Mouse (Mus musculus) MEL (cell line): Measurements from ENCODE around the gene Pet100. TPM values are rescaled to one million over a fixed set of nuclear protein-coding genes. Genes with fewer than 3 reads are reported as not detected.

Source experiments
- DNase-seq: peaks from one replicate; pipeline ENCODE4 v3.0.0; 2011; ENCODE audit warnings: low read depth, low spot score
- H3K27ac ChIP-seq: 2 replicates; pipeline ENCODE4 v1.5.1; 2012; ENCODE audit warnings: low read depth, mild to moderate bottlenecking, control low read depth, low read length, moderate library complexity; ENCODE audit not compliant: control insufficient read depth
- H3K27me3 ChIP-seq, 2 experiments: fragments of 150-350 bp in 1 of 2; sonication (generic) in 1 of 2; 2 replicates each; pipeline ENCODE4 v1.6.1; 2012; ENCODE audit warnings: low read length in 2 of 2, mild to moderate bottlenecking in 2 of 2, improper control_type of control experiment in 1 of 2, moderate library complexity in 1 of 2; ENCODE audit not compliant: insufficient read depth in 2 of 2, control insufficient read depth in 1 of 2
- H3K36me3 ChIP-seq, 2 experiments: 2 replicates each; pipeline ENCODE4 v1.6.1; 2012 to 2014; ENCODE audit warnings: low read length in 2 of 2, improper control_type of control experiment in 1 of 2, inconsistent platforms in 1 of 2, mild to moderate bottlenecking in 1 of 2; ENCODE audit not compliant: insufficient read depth in 2 of 2, control insufficient read depth in 1 of 2
- H3K4me1 ChIP-seq, 2 experiments: fragments of 150-350 bp in 1 of 2; sonication (generic) in 1 of 2; 2 replicates each; pipeline ENCODE4 v1.6.1; 2012; ENCODE audit warnings: low read length in 2 of 2, improper control_type of control experiment in 1 of 2, mild to moderate bottlenecking in 1 of 2; ENCODE audit not compliant: insufficient read depth in 2 of 2, control insufficient read depth in 1 of 2
- H3K4me3 ChIP-seq, 2 experiments: fragments of 150-350 bp in 1 of 2; sonication (generic) in 1 of 2; 2 replicates each; pipeline ENCODE4 v1.5.1; 2012; ENCODE audit warnings: low read depth in 2 of 2, low read length in 2 of 2, mild to moderate bottlenecking in 2 of 2, moderate library complexity in 2 of 2, control low read depth in 1 of 2, improper control_type of control experiment in 1 of 2; ENCODE audit not compliant: control insufficient read depth in 1 of 2, insufficient read depth in 1 of 2
- H3K79me2 ChIP-seq: 2 replicates; pipeline ENCODE4 v1.6.1; 2012; ENCODE audit warnings: mild to moderate bottlenecking, low read length, moderate library complexity; ENCODE audit not compliant: control insufficient read depth, poor library complexity, insufficient read depth
- H3K9ac ChIP-seq: 2 replicates; pipeline ENCODE4 v1.6.1; 2012; ENCODE audit warnings: low read depth, mild to moderate bottlenecking, control low read depth, low read length, moderate library complexity; ENCODE audit not compliant: control insufficient read depth, poor library complexity, severe bottlenecking
- H3K9me3 ChIP-seq: fragments of 150-350 bp; sonication (generic); replicated peaks from 2 replicates; pipeline ENCODE4 v1.6.1; 2012; ENCODE audit warnings: mild to moderate bottlenecking, low read length, improper control_type of control experiment, moderate library complexity; ENCODE audit not compliant: insufficient read depth
- BHLHE40 ChIP-seq: IDR thresholded peaks from 2 replicates; pipeline ENCODE4 v1.6.1; 2012; ENCODE audit warnings: low read depth, mild to moderate bottlenecking, inconsistent platforms, low read length, improper control_type of control experiment, borderline replicate concordance
- CHD1 ChIP-seq: IDR thresholded peaks from 2 replicates; pipeline ENCODE4 v1.6.1; 2012; ENCODE audit warnings: low read depth, mild to moderate bottlenecking, inconsistent platforms, low read length, improper control_type of control experiment
- CHD2 ChIP-seq: IDR thresholded peaks from 2 replicates; pipeline ENCODE4 v1.6.1; 2011; ENCODE audit warnings: low read length, improper control_type of control experiment
- CTCF ChIP-seq, 3 experiments: IDR thresholded peaks in 2 of 3; conservative IDR thresholded peaks in 1 of 3; 2 replicates each; pipeline ENCODE4 v1.5.1; 2011 to 2012; ENCODE audit warnings: low read length in 3 of 3, low read depth in 2 of 3, mild to moderate bottlenecking in 2 of 3, improper control_type of control experiment in 1 of 3, inconsistent platforms in 1 of 3, mixed read lengths in 1 of 3, moderate library complexity in 1 of 3; ENCODE audit not compliant: control insufficient read depth in 1 of 3, insufficient read depth in 1 of 3, poor library complexity in 1 of 3, severe bottlenecking in 1 of 3
- E2F4 ChIP-seq: IDR thresholded peaks from 2 replicates; pipeline ENCODE4 v1.6.1; 2011; ENCODE audit warnings: low read depth, low read length, improper control_type of control experiment, borderline replicate concordance
- EP300 ChIP-seq, 2 experiments: IDR thresholded peaks; 2 replicates each; pipeline ENCODE4 v1.6.1; 2011; ENCODE audit warnings: improper control_type of control experiment in 2 of 2, low read length in 2 of 2, low read depth in 1 of 2, mild to moderate bottlenecking in 1 of 2
- ETS1 ChIP-seq: IDR thresholded peaks from 2 replicates; pipeline ENCODE4 v1.6.1; 2012; ENCODE audit warnings: low read depth, mild to moderate bottlenecking, inconsistent platforms, low read length, improper control_type of control experiment, moderate library complexity
- GATA1 ChIP-seq: IDR thresholded peaks from 2 replicates; pipeline ENCODE4 v1.6.1; 2011; ENCODE audit warnings: low read depth, low read length, improper control_type of control experiment
- HCFC1 ChIP-seq: IDR thresholded peaks from 2 replicates; pipeline ENCODE4 v1.6.1; 2012; ENCODE audit warnings: low read depth, mild to moderate bottlenecking, inconsistent platforms, low read length, improper control_type of control experiment, moderate library complexity
- JUND ChIP-seq: IDR thresholded peaks from 2 replicates; pipeline ENCODE4 v1.6.1; 2011; ENCODE audit warnings: low read depth, mild to moderate bottlenecking, improper control_type of control experiment, low read length
- MAX ChIP-seq: IDR thresholded peaks from 2 replicates; pipeline ENCODE4 v1.6.1; 2011; ENCODE audit warnings: low read length, improper control_type of control experiment
- MAZ ChIP-seq: IDR thresholded peaks from 2 replicates; pipeline ENCODE4 v1.6.1; 2012; ENCODE audit warnings: low read depth, mild to moderate bottlenecking, inconsistent platforms, low read length, improper control_type of control experiment
- MEF2A ChIP-seq: IDR thresholded peaks from 2 replicates; pipeline ENCODE4 v1.6.1; 2014; ENCODE audit warnings: low read depth, mild to moderate bottlenecking, inconsistent platforms, low read length, improper control_type of control experiment; ENCODE audit not compliant: poor library complexity, insufficient replicate concordance, severe bottlenecking; ENCODE audit errors: extremely low read depth
- MXI1 ChIP-seq: IDR thresholded peaks from 2 replicates; pipeline ENCODE4 v1.6.1; 2011; ENCODE audit warnings: mild to moderate bottlenecking, low read depth, low read length, improper control_type of control experiment
- MYB ChIP-seq: IDR thresholded peaks from 2 replicates; pipeline ENCODE4 v1.6.1; 2011; ENCODE audit warnings: mild to moderate bottlenecking, low read depth, low read length, improper control_type of control experiment
- NELFE ChIP-seq: IDR thresholded peaks from 2 replicates; pipeline ENCODE4 v1.6.1; 2011; ENCODE audit warnings: low read depth, low read length, improper control_type of control experiment
- NRF1 ChIP-seq: IDR thresholded peaks from 2 replicates; pipeline ENCODE4 v1.6.1; 2014; ENCODE audit warnings: low read depth, mild to moderate bottlenecking, inconsistent platforms, low read length, improper control_type of control experiment, moderate library complexity; ENCODE audit not compliant: poor library complexity, insufficient read depth, severe bottlenecking
- POLR2A ChIP-seq, 2 experiments: IDR thresholded peaks; 2 replicates each; pipeline ENCODE4 v1.6.1; 2011 to 2012; ENCODE audit warnings: low read length in 2 of 2, mild to moderate bottlenecking in 2 of 2, control low read depth in 1 of 2, improper control_type of control experiment in 1 of 2, low read depth in 1 of 2, moderate library complexity in 1 of 2; ENCODE audit not compliant: control insufficient read depth in 1 of 2, insufficient read depth in 1 of 2, poor library complexity in 1 of 2
- SIN3A ChIP-seq: IDR thresholded peaks from 2 replicates; pipeline ENCODE4 v1.6.1; 2012; ENCODE audit warnings: low read length, improper control_type of control experiment, inconsistent platforms
- USF1 ChIP-seq: IDR thresholded peaks from 2 replicates; pipeline ENCODE4 v1.6.1; 2014; ENCODE audit warnings: low read depth, mild to moderate bottlenecking, inconsistent platforms, low read length, improper control_type of control experiment, moderate library complexity
- USF2 ChIP-seq, 2 experiments: IDR thresholded peaks; 2 replicates each; pipeline ENCODE4 v1.6.1; 2011 to 2012; ENCODE audit warnings: improper control_type of control experiment in 2 of 2, low read length in 2 of 2, borderline replicate concordance in 1 of 2, inconsistent platforms in 1 of 2, low read depth in 1 of 2, mild to moderate bottlenecking in 1 of 2; ENCODE audit not compliant: insufficient read depth in 1 of 2
- ZC3H11A ChIP-seq: IDR thresholded peaks from 2 replicates; pipeline ENCODE4 v1.6.1; 2012; ENCODE audit warnings: low read depth, mild to moderate bottlenecking, inconsistent platforms, low read length, improper control_type of control experiment
- ZMIZ1 ChIP-seq: IDR thresholded peaks from 2 replicates; pipeline ENCODE4 v1.6.1; 2012; ENCODE audit warnings: low read depth, mild to moderate bottlenecking, inconsistent platforms, low read length, improper control_type of control experiment, moderate library complexity
- polyA plus RNA-seq, 2 experiments: library from polyadenylated mRNA; stranded (reverse) in 1 of 2; unstranded in 1 of 2; fragments of >175 nt in 1 of 2; fragments of >200 nt in 1 of 2; gene quantifications; 2 replicates each; pipeline versions ENCODE4 v1.2.1 to v1.2.4; 2012; ENCODE audit warnings: low replicate concordance in 2 of 2, low read depth in 1 of 2; ENCODE audit not compliant: insufficient read length in 2 of 2, insufficient read depth in 1 of 2, missing spikeins in 1 of 2
- total RNA-seq: library from RNA; depleted of rRNA; stranded (reverse); fragments of 300-350 nt; gene quantifications from 2 replicates; pipeline ENCODE4 v1.2.3, GENCODE M21; 2012

The Pet100 gene
- total and polyA plus RNA-seq, 3 experiments = 58.7 to 64.2 TPM; not detected in 1

GRCm38 (mm10) chr8:3609046-3609815 is 12.1 kb upstream of the Pet100 start:
- Histone ChIP-seq H3K9me3 (no peaks in the 10 kb centered on the region), H3K27ac (peak overlapping the region; percentile 25; the same call in 1 of the 2 replicates), H3K36me3 (peaks cover 0 to 11% of the 10 kb centered on the region in 2 experiments), H3K9ac (no peak overlapping the region), H3K4me1 (peaks cover 0 to 18% of the 10 kb centered on the region in 2 experiments; a peak in 2 of 4 replicates), H3K79me2 (no peaks in the 10 kb centered on the region), H3K27me3 (no peaks in the 10 kb centered on the region), H3K4me3 (no peak overlapping the region)
- no peak for DNase-seq
- no peak for TF ChIP-seq CHD1
- no peak for TF ChIP-seq ZC3H11A
- TF ChIP-seq E2F4 = no peak
- no peak for TF ChIP-seq ETS1
- no peak for TF ChIP-seq CTCF (IDR thresholded peaks at IDR 0.05 in 2 of 3, conservative IDR thresholded peaks at IDR 0.05 in 1 of 3; ENCODE audit: control insufficient read depth in 1 of 3, insufficient read depth in 1 of 3, low read depth in 2 of 3, low read length in 3 of 3, poor library complexity in 1 of 3, severe bottlenecking in 1 of 3)
- TF ChIP-seq MXI1 = no peak
- no peak for TF ChIP-seq CHD2

DNA sequence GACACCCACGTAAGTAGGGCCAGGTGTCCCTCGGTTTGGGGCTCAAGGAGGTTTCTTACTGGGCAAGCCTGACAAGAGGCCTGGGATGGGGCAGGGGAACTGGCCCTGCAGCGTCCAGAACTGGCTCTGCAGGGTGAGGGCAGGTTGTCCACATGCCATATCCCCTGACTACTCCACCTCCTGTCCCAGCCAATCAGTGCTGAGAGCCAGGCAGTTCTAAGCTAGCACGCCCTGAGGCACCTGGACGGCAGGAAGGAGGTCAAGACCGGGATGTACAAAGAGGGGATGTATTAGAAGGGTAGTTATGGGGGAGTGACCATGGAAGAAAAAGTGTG is 11.6 kb upstream of the Pet100 start:
- Histone ChIP-seq H3K27me3 (no peaks in the 10 kb centered on the region), H3K27ac (no peak overlapping the region), H3K4me1 (peaks cover 0 to 18% of the 10 kb centered on the region in 2 experiments; a peak in 2 of 4 replicates), H3K9ac (no peak overlapping the region), H3K9me3 (no peaks in the 10 kb centered on the region), H3K36me3 (peaks cover 2 to 11% of the 10 kb centered on the region in 2 experiments), H3K79me2 (no peaks in the 10 kb centered on the region), H3K4me3 (no peak overlapping the region)
- TF ChIP-seq EP300 (IDR thresholded peaks at IDR 0.05; ENCODE audit: low read depth in 1 of 2, low read length in 2 of 2) (no peak), POLR2A (IDR thresholded peaks at IDR 0.05; ENCODE audit: control insufficient read depth in 1 of 2, insufficient read depth in 1 of 2, low read depth in 1 of 2, low read length in 2 of 2, poor library complexity in 1 of 2) (no peak), BHLHE40 (no peak), NELFE (no peak), USF1 (no peak), NRF1 (no peak), MAZ (no peak), ETS1 (no peak), ZMIZ1 (no peak), MXI1 (no peak), MYB (no peak), MAX (no peak), SIN3A (no peak), GATA1 (no peak), ZC3H11A (no peak), USF2 (IDR thresholded peaks at IDR 0.05; ENCODE audit: borderline replicate concordance in 1 of 2, insufficient read depth in 1 of 2, low read depth in 1 of 2, low read length in 2 of 2) (no peak), JUND (no peak), HCFC1 (no peak), MEF2A (no peak)
- no peak for DNase-seq
